Mouse (Mus musculus) telencephalon, adult 2 months (tissue): ENCODE results near the gene Rbm20.

Source experiments
- DNase-seq: peaks from one replicate; pipeline ENCODE4 v3.0.0-alpha.2; 2011; ENCODE audit warnings: low read depth, low spot score

Rbm20 gene

DNA sequence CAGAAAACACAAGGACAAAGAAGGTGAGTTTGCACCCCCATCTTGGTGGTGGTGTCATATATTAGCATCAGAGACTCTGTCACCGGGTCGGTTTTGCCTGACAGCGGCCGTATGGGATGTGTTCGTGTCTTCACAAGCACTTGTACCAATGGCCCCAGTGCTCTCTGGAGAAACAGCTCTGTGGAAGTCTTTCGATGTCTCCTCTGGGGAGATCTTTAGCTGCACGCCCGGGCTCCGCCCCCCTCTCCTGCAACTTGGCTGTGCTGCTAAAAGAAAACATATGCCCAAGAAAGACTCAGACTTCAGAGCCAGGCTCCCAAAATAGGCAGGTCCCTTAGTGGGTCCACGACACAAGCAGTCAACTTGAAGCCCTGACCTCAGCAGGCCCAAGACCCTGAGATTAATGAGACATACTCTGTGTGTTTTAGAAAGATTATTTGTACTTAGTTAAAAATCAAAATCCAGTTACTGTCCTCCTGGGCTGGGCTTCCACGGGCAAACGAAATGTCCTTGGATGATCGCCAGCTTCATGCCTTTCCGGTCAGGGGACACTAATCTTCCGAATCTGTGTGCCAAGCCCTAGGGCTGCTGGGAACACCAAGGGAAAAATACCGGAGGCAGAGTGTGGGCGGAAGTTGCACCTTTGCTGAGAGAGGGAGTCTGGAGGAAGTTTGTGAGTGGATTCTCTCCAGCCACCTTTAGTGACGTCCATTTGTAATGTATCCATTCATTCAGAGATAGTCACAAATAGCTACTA lies 173.2 kb downstream of the Rbm20 start:
- no peak for DNase-seq

DNA sequence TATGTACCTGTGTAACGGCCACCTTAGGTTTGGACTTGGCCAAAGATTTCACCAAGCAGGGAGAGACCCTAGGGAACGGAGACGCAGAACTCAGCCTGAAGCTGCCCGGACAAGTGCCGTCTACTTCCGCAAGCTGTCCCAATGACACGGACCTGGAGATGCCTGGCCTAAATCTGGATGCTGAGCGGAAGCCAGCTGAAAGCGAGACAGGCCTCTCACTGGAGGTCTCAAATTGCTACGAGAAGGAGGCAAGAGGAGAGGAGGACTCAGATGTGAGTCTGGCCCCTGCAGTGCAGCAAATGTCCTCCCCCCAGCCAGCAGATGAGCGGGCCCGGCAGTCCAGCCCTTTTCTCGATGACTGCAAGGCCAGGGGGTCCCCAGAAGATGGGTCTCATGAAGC lies 174.2 kb downstream of the Rbm20 start:
- DNase-seq = no peak

- no peak for DNase-seq
Measured at GRCm38 (mm10) chr19:53851826-53852698, 175.0 kb downstream of the Rbm20 start.

DNA sequence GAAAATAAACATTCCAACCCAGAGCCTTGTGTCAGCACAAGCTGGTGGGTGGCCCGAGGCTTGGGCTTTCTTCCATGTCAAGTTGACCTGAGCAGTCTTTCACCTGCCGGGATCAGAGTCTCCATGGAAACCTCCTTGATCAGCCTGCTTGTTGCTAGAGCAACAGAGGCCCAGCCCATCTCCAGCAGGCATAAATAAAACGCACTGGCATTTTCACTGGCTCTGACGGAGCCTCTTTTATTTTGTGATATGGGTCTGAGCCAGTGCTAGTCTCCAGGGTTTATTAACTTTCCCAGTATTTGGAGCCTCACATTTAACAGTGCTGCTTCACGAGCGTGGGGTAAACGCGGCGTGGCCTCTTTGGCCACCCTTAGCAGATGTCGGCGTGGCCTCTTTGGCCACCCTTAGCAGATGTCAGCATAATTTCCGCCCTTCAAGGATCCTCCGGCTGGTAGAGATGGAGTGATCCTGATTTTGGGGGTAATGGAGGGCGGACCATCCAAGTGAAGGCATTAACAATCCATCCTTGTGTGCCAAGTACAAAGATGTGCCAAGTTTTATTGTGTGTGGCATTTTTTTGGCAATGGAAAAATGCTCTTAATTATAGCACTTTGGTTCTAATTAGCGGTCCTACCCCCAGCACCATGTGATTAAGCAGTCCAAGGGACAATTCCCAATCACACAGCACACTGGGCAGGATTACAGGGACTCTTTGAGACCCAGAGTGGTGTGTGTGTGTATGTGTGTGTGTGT lies 175.8 kb downstream of the Rbm20 start:
- DNase-seq = peak; percentile 83

DNA sequence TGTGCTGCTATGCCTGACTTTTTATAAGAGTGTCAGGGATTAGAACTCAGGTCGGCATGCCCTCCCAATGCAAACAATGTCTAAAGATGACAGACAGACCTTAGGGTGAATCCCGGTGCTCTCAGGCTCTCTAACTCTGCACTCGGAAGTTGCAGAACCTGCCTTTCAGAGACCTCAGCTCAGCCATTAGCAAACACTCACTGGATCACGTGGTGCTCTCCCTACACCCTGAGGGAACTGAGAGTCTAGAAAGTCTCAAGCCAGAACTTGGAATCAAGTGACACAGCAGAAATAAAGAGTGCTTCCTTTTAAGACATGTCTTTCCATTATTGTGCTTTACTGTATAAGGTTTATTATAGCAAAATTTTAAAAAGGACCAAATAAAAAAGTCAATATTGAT lies 177.9 kb downstream of the Rbm20 start:
- no peak for DNase-seq

GRCm38 (mm10) chr19:53855781-53856180 lies 178.7 kb downstream of the Rbm20 start:
- no peak for DNase-seq

DNA sequence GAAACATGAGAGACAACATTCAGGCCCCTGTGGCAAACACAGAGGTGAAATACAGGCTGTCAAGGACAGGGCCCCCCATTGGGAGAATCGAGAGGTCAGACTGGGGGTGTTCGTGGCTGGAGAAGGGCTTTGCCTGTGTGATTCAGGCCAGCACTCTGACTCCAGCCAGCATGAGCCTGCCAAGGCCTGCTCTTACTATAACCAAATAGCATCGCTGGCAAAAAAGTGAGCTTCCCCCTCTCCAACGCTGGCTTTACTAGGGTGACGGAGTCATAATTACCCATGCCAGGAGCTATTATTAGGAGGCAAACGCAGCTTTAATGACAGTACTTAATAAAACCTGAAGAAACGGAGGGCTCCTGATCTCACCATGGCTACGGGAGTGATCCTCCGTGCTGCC lies 179.7 kb downstream of the Rbm20 start:
- DNase-seq = no peak

DNA sequence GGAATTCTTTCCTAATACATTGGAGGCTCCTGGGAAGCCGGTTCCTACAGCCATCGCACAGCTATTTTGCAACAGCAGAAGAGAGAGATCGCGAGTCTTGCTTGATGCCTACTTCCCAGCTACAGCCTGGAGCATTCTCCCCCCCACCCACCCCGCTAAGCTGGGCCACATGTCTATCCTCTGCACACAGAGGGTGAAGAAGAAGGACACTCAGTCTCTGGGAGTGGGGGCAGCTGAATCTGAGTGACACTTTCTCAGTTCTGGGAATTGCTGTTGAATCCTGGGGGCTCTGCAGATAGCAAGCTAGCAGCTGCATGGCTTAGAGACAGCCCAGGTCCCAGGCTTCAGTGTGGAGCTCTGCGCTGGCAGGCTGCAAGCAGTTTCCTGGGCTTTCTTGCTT lies 180.9 kb downstream of the Rbm20 start:
- no peak for DNase-seq

DNA sequence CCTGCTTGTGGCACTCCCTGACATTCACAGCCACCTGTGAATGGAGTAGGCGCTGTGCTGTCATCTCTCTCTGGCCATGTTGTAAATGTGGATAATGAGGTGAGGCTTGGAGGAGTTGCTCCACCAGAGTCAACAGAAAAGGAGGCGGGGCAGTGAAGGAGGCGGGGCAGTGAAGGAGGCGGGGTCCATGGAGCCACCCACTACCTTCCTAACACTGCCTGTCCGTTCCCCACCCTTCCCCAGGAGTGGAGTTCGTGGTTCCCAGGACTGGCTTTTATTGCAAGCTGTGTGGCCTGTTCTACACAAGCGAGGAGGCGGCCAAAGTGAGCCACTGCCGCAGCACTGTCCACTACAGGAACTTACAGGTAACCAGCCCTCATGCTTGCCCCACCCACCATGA lies 182.0 kb downstream of the Rbm20 start:
- DNase-seq = no peak

DNA sequence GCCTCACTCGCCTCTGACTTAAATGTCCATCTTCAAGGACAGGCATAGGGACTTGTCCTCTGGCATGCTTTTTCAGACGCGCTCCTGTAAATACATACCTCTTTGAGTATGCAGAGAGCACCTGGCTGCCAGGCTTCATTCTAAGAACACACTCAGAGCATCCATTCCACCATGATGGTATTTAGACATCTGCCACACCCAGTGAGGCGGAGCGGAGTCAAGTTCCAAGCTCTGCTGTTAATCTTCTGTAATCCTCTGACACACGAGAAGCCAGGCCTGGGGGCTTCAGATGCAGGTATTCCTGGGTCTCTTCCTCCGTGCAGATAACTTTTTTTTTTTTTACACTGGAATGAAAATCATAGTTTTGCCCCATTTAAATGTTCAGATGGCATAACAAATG lies 182.5 kb downstream of the Rbm20 start:
- no peak for DNase-seq

- DNase-seq = no peak
Measured at GRCm38 (mm10) chr19:53861346-53861745, 184.2 kb downstream of the Rbm20 start.

- peak; percentile 83 for DNase-seq
Measured at GRCm38 (mm10) chr19:53862573-53863246, 185.6 kb downstream of the Rbm20 start.

DNA sequence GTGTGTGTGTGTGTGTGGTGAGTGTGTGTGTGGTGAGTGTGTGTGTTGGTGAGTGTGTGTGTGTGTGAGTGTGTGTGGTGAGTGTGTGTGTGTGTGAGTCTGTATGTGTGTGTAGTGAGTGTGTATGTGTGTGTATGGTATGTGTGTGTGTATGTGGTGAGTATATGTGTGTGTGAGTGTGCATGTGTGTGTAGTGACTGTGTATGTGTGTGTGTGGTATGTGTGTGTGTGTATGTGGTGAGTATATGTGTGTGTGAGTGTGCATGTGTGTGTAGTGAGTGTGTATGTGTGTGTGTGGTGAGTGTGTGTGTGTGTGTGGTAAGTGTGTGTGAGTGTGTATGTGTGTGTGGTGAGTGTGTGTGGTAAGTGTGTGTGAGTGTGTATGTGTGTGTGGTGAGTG lies 190.1 kb downstream of the Rbm20 start:
- no peak for DNase-seq

- DNase-seq = peak; percentile 81
Measured at GRCm38 (mm10) chr19:53868125-53868524, 191.0 kb downstream of the Rbm20 start.

DNA sequence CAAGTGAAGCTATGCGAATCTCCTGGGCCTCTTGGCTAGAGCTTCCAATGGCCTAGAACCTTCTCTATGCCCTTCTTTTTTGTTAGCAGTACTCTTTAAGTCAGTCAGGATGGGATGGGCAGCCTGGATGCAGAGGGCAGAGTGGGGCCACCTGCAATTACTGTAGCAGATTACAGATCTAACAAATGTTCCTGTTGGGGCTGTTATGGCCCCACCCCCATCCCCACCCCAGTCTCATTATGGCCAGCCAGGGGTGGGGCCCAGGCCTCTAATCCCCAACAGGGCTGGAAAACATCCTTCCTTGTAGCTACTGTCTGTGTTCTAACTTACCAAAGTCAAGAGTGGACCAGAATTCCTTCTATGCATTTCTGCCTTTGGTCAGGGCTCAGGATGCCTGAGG lies 191.7 kb downstream of the Rbm20 start:
- DNase-seq = no peak

DNA sequence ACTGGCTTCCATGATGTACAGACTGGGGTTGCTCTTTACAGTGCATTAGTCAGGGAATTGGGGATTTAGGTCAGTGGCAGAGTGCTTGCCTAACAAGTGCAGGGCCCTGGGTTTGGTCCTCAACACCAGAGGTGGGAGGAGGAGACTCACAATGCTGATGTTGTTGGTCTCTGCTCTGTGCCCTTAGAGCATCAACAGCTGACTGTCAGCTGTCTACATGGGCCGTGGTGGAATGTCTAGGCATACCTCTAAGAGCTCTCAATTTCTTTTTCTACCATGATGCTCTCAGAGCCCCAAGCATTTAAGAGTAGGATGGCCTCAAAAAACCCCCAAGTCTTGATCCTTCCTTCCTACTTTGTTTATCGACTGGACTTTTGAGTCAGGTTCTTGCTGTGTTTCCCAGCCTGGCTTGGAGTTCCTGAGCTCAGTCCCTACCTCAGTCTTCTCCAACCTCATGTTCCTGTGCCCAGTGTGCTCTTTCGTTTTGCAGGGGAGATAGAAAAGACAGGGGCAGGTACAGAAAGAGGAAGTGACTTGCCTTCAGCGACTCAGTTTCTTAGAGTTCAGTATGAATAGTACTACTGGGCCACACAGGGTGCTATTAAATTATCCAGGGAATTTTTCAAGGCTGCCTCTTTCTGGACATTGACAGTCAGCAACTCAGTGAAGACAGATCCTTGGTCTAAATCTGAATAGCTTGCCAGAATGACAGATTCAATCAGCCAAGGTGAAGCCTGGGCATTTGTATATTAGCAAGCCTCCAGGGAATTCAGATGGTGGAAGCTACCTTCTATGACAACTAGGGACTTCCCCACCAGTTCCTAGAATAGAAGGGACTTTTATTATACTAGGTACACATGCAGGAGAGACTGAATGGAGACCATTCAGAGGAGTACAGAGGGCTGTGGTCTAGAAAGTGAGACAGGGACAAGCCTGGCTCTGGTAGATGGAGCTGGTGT lies 192.6 kb downstream of the Rbm20 start:
- no peak for DNase-seq

- DNase-seq = no peak
Measured at GRCm38 (mm10) chr19:53870568-53870967, 193.5 kb downstream of the Rbm20 start.

DNA sequence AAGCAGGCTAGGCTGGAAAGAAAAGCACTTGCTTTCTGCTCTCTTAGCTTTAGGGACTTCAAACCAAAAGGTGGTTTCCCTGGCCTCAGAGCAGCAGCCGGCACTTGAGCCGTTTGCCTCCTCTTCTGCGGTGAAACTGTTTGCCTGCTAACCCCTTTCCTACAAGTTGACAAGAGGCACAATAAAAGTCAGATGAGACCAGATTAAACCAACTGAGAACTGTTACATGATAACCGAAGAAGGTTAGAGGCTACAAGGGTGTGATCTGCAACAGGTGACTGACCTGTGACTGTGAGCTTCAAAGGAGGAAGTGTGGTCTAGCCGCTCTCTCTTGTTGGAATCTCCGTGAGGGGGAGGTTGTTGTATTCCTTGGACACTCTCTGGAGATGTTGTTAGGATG lies 194.4 kb downstream of the Rbm20 start:
- DNase-seq = no peak

DNA sequence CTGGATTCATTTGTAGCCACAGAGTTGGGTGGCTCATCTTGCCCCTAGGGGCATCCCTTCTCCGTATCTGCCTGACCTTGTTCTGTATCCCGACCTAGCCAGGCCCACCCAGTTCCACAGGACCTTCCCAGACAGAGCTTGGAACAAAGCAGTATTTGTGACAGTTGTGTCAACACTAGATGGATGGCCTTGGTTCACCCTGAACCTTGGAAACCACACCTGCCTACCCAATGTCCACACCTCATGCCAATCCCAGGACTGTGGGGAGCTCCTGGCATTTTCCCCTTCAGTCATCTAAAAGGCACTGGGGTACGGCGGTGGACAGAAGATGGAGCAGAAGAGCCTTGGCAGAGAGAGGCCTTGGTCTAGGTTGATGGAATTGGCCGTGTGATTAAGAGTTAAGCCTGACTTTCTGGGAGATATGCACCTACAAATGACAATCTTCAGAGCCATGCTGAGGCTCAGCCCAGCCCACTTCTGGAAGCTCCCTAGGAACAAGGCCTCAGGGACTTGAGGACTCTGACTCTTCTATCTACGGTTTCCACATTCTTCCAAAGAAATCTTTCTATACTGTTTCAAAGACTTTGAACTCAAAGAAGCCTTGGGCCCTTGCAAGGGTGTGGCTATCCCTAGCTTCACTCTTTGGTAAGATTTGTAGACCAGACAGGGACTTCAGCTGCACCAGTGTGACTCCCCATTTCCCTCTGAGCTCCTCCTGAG lies 196.0 kb downstream of the Rbm20 start:
- no peak for DNase-seq

DNA sequence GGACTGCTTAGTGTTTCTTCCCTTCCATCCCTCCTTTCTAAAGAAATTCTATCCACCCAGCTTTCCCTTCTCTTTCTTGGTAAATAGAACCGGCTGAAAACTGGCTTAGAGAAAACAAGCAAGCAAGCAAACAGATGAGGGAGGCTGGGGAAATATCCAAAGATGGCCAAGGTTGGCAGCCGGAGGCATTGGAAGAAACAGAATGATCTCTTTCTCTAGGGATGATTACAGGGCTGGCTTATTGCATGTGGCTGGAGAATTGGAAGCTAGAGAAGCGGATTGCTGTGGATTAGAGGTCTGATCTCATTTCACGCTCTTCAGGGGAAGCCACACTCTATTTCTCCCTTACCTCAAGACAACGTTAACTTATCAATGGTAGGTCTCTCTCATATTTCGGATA lies 198.1 kb downstream of the Rbm20 start:
- DNase-seq = no peak
